In the genomic region with DNA sequence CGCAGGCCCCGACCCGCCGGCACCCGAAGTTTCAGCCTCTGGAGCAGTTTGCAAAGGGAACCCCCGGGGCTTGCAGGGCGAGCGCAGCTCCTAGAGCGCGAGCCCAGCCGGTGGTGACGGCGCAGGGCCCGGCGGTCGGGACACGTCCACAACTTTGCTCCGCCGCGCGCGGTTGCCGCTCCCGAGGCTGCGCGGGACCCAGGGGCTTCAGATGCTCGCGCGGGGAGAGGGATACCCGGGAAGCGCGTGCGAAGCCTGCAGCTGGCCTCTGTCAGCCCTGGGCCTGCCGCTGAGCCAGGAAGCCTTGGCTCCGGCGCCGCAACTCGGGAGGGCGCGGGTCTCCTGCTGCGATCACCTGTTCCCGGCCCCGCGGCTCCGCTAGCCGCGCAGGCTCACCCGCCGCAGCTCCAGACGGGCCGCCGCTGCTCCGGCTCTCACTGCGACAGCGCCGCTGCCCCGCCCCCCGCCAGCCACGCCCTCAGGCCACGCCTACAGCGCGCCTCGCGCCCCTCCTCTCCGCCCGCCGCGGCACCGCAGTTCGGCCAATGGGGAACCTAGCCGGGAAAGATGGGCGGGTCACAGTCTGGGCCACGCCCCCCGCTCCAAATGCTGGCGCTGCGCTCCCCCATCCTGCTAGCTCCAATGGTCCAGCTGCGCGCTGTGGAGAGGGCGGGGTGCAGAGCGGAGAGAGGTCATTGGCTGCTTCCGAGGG, we compare ENCODE assay signal across 7 mouse cellular contexts. TPM values are rescaled to one million over a fixed set of nuclear protein-coding genes. Genes with fewer than 3 reads are reported as not detected.
A peak's percentile ranks its signal among the peaks of the same experiment; 100 is the strongest.
DNase-seq lines count a peak whose midpoint lies in the region; ATAC-seq lines count a peak whose summit lies in the region.

A gene (minus strand): TSS at position 456 of the 712 bp plus-strand sequence.

- H3K36me3 ChIP-seq in intestine, embryonic 15.5 days = no peaks in the 10 kb centered on the region
- no peaks in the 10 kb centered on the region for H3K36me3 ChIP-seq in midbrain, embryonic 10.5 days

- H3K27me3 ChIP-seq in intestine, embryonic 15.5 days (replicated peaks) = peaks cover 12% of the 10 kb centered on the region
- peaks cover 57% of the 10 kb centered on the region for H3K27me3 ChIP-seq in midbrain, embryonic 10.5 days (ENCODE audit: low read depth, poor library complexity, severe bottlenecking)

- no peaks in the 10 kb centered on the region for H3K9me3 ChIP-seq in intestine, embryonic 15.5 days
- no peaks in the 10 kb centered on the region for H3K9me3 ChIP-seq in midbrain, embryonic 10.5 days (replicated peaks)

- H3K9ac ChIP-seq in intestine, embryonic 15.5 days = peak within 1 kb of the TSS; percentile 61

- peak within 1 kb of the TSS; percentile 66 for H3K4me3 ChIP-seq in intestine, embryonic 15.5 days (replicated peaks)
- peak within 1 kb of the TSS; percentile 72 for H3K4me3 ChIP-seq in midbrain, embryonic 10.5 days

- under 1% methylated on average over 73 of the region's 81 CpGs for WGBS in intestine, embryonic 15.5 days
- WGBS in midbrain, embryonic 10.5 days = under 1% methylated on average over 81 of the region's 81 CpGs

- peak within 1 kb of the TSS; percentile 25; the same call in 1 of the 2 replicates for H3K27ac ChIP-seq in intestine, embryonic 15.5 days
- H3K27ac ChIP-seq in midbrain, embryonic 10.5 days (replicated peaks) = peak within 1 kb of the TSS; percentile 79

- peak; percentile 100 for DNase-seq in adrenal gland, adult 2 months
- DNase-seq in embryo, embryonic 11.5 days (ENCODE audit: low read depth, low spot score) = peak; percentile 96
- peak; percentile 98 to 99 for DNase-seq in gastrocnemius, postnatal 36 days
- peak; percentile 99 for DNase-seq in left cerebral cortex, postnatal 25 days (ENCODE audit: low spot score in 2 of 2)
- DNase-seq in midbrain, embryonic 10.5 days (ENCODE audit: low spot score) = peak; percentile 99
- peak; percentile 97 for DNase-seq in right cerebral cortex, postnatal 4 days

- intact Hi-C loops in gastrocnemius, postnatal 36 days (cut with DNase I) = loop anchor here (5.0 kb wide), 1 partner anchor 112 kb away; no protein-coding TSS in a partner anchor
- intact Hi-C loops in left cerebral cortex, postnatal 25 days (cut with DNase I) = loop anchor here (2.0 to 5.0 kb wide), 3 partner anchors 72 to 161 kb away; a partner anchor contains a TSS

- H3K4me2 ChIP-seq in intestine, embryonic 15.5 days (replicated peaks) = peak within 1 kb of the TSS; percentile 100

- peak; percentile 97 for ATAC-seq in intestine, embryonic 15.5 days

- peaks cover 27% of the 10 kb centered on the region for H3K4me1 ChIP-seq in intestine, embryonic 15.5 days (replicated peaks)
- H3K4me1 ChIP-seq in midbrain, embryonic 10.5 days = peaks cover 43% of the 10 kb centered on the region

RNA-seq across cellular contexts. Expression of the gene that starts here (rescaled TPM):
- total RNA-seq in adrenal gland, adult 2 months (2021) = 10 to 100 TPM; 13.3 to 28.2 TPM
- 17.0 and 17.4 TPM in 2 replicates for polyA plus RNA-seq in adrenal gland, adult 2 months (2012; rRNA removed)
- total RNA-seq in gastrocnemius, postnatal 36 days (2021) = 1 to 10 TPM; 3.1 to 3.8 TPM
- 3.0 TPM in 2 replicates for polyA plus RNA-seq in intestine, embryonic 15.5 days (2015; fragmentation: Nextera tagmentation; extraction: Ambion mirVana)
- 10 to 100 TPM; 42.3 to 42.7 TPM for total RNA-seq in left cerebral cortex, postnatal 25 days (2021)
- 2.8 and 3.1 TPM in 2 replicates for polyA plus RNA-seq in midbrain, embryonic 10.5 days (2016; fragmentation: Nextera tagmentation; extraction: Ambion mirVana)

Comparison
In these comparisons a context has a peak if more than half of its experiments do, and no peak if none do; other contexts are left out.
1. Peak in every context shown above with its lines: DNase-seq, ATAC-seq, H3K4me3 ChIP-seq and H3K27ac ChIP-seq.